Mouse (Mus musculus) myocyte (in vitro differentiated cells): Measurements from ENCODE around the gene Smok3b.

Experiments
- E2F4 ChIP-seq: IDR thresholded peaks from one replicate; pipeline ENCODE4 v1.6.1; 2011; ENCODE audit warnings: mild to moderate bottlenecking, control low read depth, moderate library complexity; ENCODE audit not compliant: insufficient read depth
- POLR2A ChIP-seq: IDR thresholded peaks from one replicate; pipeline ENCODE4 v1.6.1; 2011; ENCODE audit warnings: low read depth, mild to moderate bottlenecking, control low read depth, moderate library complexity; ENCODE audit not compliant: insufficient read length
- SRF ChIP-seq: IDR thresholded peaks from one replicate; pipeline ENCODE4 v1.6.1; 2011; ENCODE audit warnings: low read depth; ENCODE audit not compliant: control insufficient read depth, insufficient read length
- TCF12 ChIP-seq: IDR thresholded peaks from one replicate; pipeline ENCODE4 v1.6.1; 2011; ENCODE audit warnings: mild to moderate bottlenecking, control low read depth; ENCODE audit not compliant: poor library complexity, insufficient read depth, severe bottlenecking
- TCF3 ChIP-seq: IDR thresholded peaks from one replicate; pipeline ENCODE4 v1.6.1; 2011; ENCODE audit warnings: low read depth, control low read depth; ENCODE audit not compliant: insufficient read length

DNA sequence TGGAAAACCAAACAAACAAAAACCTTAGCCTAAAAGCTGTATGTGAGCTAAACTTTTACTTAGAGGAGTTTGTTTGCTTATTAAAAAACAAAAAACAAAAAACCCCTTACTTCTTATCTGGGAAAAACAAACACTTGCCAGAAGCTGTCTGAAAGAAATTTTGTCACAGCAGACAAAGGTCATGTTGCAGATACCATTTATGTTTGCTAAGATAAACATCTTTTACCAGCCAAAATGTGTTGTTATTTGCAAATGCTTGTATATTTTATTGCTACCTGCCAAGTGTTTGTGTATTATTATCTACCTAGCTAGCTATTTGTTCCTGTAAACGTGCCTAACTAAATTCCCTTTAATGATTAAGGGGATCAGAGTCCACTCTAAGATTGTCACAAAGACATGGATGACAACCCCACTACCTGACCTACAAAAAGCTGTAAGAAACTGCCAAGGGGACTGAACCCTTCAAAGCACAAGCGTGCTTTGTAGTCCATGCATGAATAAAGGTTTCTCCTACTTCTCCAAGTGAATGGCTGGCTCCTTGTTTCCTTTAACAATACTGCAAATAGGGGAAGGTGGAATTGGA lies 62.2 kb downstream of the Smok3b start:
- TF ChIP-seq E2F4 (no peak), TCF3 (no peak), SRF (no peak), POLR2A (no peak), TCF12 (no peak)
